Mouse (Mus musculus) megakaryocyte-erythroid progenitor cell, adult 5 weeks (primary cell): Measurements from ENCODE around the gene Def6. TPM values are rescaled to one million over a fixed set of nuclear protein-coding genes. Genes with fewer than 3 reads are reported as not detected.

Source experiments
- polyA plus RNA-seq: library from polyadenylated mRNA; stranded (reverse); fragments of >175 nt; gene quantifications from 2 replicates; pipeline ENCODE4 v1.2.3, GENCODE M21; 2012

The Def6 gene
- polyA plus RNA-seq = 339 and 429 TPM in 2 replicates

GRCm38 (mm10) chr17:28207591-28208313 is at the start of gene Def6:
TSS of gene Def6 (plus strand) at chr17:28207778.

GRCm38 (mm10) chr17:28176775-28177539 is 30.6 kb upstream of the Def6 start, which contains the start of gene Zfp523:
TSS of gene Zfp523 (plus strand) at chr17:28177129.

DNA sequence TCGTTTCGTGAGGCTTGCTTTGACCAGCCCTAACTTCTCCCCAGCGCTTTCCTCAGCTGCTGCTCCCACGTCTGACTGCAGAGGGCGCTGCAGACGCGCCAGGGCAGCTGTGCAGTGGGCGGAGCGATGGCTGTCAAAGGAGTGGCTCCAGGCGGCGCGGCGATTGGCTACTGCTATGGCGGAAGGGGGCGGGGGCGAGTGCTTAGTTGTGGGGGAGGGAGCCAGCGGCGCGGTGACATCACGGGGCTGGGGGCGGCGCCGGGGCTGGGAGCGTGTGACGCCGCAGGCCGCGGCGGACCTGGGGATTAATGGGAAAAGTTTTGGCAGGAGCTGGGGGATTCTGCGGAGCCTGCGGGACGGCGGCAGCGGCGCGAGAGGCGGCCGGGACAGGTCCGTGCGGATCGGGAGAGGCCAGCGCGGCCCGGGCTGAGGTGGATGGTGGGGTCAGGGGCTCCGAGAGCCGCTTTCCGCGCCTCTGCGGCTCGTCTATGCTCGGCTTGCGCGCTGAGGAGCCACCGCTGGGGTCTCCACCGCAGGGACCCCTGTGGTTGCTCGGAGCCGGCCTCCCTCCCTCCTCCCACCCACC is 25.0 kb downstream of the Def6 start, which contains the start of gene Ppard:
TSS of gene Ppard (plus strand) at position 226 of the 586 bp plus-strand sequence.

Other genes starting within 250 kb of the Def6 start
- 3.2 and 5.9 TPM in 2 replicates for gene Tcp11, start 127.1 kb upstream of the Def6 start, polyA plus RNA-seq
- 0.34 and 1.4 TPM in 2 replicates for gene Scube3, start 65.6 kb upstream of the Def6 start, polyA plus RNA-seq
- gene Zfp523, start 30.6 kb upstream of the Def6 start, polyA plus RNA-seq = 66.2 and 77.1 TPM in 2 replicates
- 18.0 and 24.5 TPM in 2 replicates for gene Ppard, start 24.9 kb downstream of the Def6 start, polyA plus RNA-seq
- gene Fance, start 105.7 kb downstream of the Def6 start, polyA plus RNA-seq = 51.2 and 69.4 TPM in 2 replicates
- 8,332 and 8,634 TPM in 2 replicates for gene Rpl10a, start 120.7 kb downstream of the Def6 start, polyA plus RNA-seq
- 1.3 and 1.9 TPM in 2 replicates for gene Tead3, start 143.0 kb downstream of the Def6 start, polyA plus RNA-seq
- 0.29 and 0.40 TPM in 2 replicates for gene Tulp1, start 157.4 kb downstream of the Def6 start, polyA plus RNA-seq